Mouse (Mus musculus) layer of hippocampus, adult 8-10 months (tissue): ENCODE data around the gene Fryl. TPM values are rescaled to one million over a fixed set of nuclear protein-coding genes. Genes with fewer than 3 reads are reported as not detected.

ENCODE experiments used
- DNase-seq, 2 experiments: peaks; one replicate each; pipeline ENCODE4 v3.0.0; 2022; ENCODE audit warnings: low spot score in 2 of 2
- total RNA-seq, 4 experiments: library from RNA; stranded (reverse); gene quantifications; 2 replicates each; pipeline ENCODE4 v1.2.4; 2022

Fryl gene
- total RNA-seq, 4 experiments from 2014 or later = 72.2 to 96.1 (median 73.9) TPM

DNA sequence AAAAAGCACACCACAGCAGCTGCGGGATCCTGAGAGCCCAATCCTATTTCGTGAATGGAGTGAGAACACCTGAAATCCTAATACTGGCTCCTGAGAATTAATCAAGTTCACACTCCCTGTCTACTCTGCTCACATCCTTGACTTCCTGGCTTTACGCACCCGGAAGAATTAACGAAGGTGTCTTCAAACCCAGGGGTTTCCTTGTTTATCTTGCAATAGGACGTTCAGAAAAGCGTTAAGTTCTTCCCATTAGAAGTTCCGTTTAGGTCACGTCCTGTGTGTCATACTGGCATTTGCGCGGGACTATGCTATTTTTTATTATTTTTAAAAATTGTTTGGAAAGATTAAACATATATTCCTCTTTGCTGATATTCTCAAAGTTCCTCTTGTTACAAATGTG lies 677 bp upstream of the Fryl start:
- no peak for DNase-seq

DNA sequence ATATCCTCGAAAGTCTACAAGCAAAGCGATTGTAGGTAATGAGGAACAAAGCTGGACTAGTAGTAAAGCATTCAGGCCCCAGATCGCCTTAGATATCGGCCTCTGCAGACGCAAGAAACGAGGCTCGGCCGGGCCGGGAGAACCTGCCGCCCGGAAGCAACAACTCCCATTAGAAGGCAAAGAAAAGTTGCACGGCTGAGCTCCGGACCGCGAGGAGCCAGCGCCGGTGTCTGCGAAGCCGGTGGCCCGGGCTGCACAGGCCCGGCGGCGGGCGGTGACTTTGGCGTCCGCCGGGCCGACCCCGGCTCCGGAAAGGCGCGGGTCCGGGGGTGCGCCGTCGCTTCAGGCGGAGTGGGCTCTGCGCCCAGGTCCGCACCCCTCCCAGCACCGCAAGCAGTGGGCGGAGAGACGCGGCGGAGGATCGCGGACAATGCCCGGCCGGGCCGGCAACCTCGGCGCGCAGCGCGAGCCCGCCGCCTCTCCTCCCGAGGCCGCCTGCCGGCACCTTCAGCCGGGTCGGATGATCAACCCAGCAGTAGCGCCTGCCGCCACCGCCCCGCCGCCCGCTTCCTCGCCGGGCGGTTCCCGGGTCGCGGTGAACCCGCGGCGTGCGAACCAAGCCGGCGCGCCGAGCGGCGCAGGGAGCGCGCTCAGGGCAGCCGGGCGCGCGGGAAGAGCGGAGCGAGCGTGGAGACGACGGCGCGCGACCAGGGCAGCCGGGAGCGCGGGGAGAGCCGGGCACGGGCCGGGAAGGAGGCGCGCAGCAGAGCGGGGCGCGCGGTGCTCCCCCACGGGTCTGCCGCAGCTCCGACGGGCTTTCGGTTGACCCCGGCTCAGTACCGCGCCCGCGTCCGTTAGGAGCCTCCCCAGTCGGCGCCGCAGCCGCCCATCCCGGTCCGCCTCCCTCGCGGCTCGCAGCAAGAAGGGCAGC lies 833 bp downstream of the Fryl start:
- DNase-seq = peak in 1 of 2 experiments; percentile 40

DNA sequence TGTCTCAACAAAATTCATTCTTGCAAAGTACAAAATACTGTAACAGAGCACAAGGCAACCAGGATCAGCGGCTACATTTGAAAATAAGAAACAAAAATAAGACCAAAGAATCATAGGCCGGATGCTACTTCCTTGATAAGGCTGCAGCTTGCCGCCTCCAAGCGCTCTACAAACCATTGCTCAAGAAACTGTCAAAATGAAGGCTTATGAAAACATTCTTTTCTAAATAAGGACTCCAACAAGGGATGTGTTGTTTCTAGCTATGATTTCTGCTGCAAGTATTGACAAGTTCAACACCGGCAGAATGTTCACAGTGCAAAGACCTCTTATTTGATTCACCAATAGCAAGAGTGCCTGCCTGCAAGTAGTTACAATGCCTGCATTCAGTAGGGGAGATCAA lies 1.8 kb downstream of the Fryl start:
- DNase-seq = no peak

DNA sequence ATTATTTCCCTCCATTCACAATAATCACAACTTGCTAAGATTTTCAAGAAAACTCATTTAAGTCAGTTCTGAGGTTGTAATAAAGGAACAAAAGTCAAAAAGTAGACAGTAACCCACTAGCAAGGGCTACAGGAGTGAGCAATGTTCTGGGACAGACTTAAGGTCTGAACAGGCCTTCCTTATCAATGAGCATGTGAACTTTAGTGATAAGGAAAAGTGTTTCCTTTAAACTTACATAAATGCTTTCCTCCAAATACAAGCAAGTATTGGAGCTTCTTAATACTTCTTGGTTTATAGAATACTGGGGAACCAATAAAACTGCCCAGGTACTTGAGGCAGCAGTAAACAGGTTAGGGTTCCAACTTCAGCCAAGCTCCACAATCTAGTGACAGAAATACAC lies 3.7 kb downstream of the Fryl start:
- no peak for DNase-seq

DNA sequence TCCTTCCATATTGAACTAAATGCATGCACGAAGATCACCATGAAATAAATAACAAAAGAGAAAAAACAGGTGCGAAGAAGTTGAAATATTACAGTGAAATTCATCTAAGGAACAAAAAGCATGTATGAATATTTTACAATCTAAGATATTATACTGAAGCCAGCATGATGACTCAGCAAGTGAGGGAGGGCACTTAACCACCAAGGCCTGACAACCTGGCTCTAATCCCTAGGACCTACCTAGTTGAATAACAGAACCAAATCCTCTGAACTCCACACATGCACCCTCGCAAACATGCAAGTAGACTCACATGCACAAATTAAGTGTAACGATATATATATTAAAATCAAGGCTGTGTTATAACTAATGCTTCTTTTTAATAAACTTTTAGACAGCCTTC lies 7.1 kb downstream of the Fryl start:
- no peak for DNase-seq

DNA sequence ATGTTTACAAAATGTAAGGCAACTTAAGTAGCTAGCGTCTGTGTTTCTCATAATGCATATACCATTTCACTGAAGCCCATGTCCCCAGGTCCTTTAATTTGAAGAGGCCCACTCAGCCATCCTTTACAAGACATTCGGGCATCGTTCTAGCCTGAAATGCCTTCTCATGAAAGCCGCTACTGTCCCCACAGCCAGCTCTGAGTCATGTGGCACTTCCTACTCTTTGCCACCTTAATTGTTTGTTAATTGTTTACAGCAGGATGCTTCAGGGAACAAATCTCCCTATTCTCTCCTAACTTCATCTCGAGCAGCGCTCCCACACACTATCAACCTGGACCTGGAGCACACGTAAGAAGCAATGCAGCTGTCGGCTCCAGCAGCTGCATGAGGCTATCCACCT lies 8.2 kb downstream of the Fryl start:
- no peak for DNase-seq

DNA sequence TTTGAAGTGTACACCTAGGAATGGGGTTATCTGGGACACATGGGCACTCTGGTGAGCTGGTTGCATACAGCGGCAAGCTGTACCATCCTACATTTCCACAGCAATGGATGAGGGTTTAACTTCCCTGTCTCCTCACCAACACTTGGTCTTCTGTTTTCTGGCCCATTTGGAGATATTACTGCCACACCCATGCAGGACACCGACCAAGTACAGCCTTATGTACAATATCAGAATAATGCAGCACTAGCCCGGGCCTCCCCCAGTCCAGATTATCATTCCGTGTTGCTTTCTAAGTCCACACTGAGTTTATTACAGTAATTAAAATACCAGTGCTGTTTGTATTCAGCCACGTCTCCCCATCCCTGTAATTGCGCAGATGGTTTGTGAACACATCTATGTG lies 10.0 kb downstream of the Fryl start:
- DNase-seq = no peak

DNA sequence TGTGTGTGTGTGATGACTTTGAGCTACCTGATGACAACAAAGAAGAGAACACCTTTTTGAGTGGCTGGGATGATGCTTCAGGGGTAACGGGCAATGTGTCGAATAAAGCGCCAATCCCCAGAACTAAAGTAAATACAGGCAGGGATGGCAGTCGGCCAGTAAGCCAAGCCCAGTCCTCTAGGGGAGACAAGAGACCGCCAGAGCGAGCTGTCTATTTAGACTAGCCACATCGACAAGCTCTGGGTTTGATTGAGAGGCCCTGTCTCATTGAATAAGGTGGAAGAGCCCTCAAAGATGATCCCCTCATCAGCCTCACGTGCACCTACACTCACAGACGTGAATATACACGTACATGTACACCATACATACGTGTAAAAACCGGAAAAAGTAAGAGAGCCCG lies 12.0 kb downstream of the Fryl start:
- DNase-seq = no peak

DNA sequence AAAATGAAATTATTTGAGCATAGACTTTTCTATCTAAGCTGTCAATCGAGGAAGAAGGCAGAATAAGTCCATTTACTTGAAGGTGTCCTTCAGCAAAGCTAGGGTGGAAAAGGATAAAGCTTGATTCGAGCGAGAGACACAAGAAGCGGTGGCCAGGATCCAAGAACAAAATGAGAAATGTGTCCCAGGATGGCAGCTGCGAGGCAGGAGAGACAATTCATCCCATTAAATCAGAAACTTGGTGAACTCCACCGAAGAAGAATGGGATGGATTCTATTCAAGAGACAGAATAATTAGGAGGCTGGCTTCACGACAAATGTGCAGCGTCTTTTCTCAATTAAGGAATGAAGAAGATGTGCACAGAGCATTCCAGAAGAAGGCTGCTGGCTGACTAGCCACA lies 14.5 kb downstream of the Fryl start:
- DNase-seq = no peak

DNA sequence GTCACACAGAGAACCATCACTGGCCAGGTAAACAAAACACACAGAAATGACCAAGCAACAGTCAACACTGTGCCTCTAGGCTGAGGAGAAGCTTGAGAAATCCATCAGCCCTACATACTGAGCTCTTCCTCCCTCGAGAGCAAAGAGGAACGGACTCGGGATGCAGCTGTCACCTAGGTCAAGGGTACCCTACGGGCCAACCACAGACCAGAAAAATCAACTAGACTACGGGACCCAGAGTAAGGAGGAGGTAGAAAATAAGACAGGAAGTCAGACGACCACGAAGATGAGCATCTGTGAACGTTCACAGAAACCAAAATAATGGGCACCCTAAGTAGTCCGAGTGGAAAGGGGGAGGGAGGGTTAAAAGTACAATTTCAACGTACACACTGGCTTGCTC lies 15.1 kb downstream of the Fryl start:
- DNase-seq = no peak

DNA sequence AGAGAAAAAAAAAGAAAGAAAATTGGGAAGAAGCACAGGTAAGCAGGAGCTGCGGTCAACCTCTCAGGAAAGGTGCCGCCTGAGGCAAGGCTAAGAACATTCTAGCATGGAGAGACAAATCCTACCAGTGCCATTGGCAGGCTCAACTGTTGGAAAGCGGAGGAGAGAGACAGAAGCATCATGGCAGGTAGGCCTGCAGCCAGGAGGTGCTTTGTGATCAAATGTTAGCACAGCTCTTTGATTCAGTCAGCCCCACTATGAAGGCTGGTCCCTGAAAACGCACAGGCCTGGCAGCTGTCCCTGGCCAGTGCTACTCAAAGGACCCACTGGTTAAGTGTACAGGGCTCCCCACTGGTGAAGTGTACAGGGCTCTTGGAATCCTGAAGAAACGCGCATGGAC lies 16.0 kb downstream of the Fryl start:
- no peak for DNase-seq

DNA sequence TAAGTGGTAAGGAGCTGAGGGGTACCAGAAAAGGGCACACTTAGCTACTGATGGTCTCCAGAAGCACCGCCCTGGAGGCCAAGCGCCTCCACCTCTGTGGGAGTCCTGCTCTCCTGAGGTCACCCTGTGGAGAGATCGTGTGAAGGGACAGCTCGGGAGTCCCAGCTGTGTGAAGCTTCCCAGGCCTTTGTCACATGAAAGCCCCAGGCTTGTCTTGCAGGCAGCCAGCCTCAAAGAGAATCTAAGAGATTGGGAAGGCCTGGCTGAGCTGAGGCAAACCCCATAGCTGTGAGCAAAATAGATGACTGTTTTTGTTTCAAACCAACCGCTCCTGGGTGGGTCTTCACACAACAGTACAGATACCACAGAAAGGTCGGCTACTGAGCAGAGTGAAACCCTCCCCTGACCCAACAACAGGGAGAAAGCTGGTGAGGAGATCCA lies 19.5 kb downstream of the Fryl start:
- no peak for DNase-seq

DNA sequence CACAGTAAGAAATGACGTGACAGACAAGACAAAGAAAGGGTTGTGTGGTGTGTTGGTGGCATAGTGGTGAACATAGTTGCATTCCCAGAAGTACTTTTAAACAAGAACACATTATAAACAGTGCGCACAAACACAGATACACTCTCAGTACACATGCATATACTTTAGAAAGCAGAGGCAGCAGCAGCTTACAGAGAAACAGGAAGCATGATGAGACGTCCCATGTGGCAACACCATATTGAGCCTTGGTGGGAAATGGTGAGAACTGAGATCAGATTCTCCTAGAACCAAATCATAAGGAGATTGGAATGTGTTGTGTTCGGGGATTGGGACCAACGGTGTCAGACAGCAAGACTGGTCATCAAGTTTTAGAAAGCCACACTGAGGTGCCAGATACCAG lies 21.2 kb downstream of the Fryl start:
- no peak for DNase-seq

DNA sequence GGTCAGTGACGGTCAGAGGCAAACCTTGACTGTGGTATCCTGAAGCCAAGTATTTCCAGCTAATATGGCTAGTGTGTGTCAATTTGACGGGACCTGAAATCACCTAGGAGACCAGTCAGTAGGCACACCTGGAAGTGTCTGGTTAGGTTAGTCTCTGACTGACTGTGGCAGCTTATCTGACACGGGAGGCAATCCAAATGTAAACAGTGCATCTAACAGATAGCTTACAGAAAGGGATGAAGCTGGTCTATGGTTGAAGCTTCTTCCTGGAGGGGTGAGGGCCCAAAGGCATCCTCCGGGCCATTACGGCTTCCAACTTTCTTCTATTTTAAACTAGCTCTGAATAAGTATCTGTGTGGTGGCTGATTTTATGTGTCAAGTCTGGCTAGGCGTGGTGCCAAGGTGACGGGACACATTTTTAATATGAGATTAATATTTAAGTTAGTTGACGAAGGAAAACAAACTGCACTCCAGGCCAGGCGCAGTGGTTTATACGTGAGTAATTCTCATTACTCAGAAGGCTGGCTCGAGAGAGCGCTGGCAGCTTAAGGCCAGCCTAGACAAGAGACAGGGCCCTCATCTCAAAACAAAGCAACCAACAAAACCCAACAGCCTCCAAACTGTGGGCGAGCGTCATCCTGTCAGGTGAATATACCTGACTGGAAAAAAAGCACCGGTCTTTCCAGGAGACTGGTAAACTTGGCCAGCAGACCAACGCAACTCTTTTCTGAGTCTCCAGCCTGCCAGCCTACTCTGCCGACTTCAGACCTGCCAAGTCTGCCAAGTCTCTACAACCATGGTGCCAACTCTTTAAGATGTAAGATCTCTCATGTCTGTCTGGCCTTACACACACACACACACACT lies 23.2 kb downstream of the Fryl start:
- DNase-seq = no peak

DNA sequence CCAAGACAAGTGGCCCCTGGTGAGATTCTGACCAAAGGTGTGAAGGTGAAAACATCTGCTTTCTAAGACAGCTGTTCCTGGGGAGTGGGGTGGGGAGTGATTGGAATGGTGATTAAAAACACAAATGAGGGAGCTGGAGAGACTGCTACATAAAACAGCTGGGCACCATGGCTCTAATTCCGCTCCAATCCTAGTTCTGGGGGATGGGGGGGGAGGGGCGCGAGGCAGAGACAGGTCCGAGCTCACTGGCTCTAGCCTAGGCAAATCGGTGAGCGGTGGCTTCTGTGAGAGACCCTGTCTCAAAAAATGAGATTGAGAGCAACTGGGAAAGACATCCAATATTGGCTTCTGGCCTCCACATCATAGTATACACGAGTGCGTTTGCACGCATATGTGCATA lies 24.2 kb downstream of the Fryl start:
- no peak for DNase-seq

DNA sequence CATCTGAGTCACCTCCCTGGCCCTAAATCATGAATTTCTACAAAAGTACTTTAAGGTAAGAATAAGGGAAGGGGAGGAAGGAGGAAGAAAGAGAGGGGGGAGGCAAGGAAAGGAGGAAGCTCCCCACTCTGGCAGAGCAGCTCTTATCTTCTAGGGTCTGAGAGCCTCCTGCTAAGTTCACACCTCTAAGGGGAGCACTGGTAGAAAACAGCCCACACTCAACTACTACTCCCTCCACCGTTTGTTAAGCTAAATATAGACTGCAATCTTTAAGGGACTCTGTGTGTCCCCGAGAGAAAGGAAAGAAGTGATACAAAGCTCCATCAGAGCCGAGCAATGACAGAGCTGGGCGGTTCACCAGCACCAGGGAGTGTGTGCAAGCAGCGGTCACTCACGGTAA lies 24.6 kb downstream of the Fryl start:
- DNase-seq = no peak

DNA sequence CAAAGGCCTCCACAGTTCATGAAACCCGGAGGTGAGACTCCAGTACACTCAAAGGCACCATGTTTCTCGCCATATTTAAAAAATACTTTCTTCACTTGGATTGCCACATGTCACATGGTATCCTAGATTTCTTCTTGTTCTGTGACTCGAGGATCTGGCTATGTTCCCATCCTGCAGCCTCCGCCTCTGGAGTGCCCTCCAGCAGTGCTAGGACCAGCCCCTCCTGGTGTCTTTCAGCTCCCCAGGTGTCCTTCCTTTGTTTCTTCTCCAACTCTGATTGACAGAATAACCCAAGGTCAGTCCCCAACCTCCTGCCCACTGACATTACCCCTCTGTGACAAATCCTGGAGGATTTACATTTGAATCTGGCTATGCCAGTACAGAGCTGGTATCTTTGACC lies 26.2 kb downstream of the Fryl start:
- DNase-seq = no peak

DNA sequence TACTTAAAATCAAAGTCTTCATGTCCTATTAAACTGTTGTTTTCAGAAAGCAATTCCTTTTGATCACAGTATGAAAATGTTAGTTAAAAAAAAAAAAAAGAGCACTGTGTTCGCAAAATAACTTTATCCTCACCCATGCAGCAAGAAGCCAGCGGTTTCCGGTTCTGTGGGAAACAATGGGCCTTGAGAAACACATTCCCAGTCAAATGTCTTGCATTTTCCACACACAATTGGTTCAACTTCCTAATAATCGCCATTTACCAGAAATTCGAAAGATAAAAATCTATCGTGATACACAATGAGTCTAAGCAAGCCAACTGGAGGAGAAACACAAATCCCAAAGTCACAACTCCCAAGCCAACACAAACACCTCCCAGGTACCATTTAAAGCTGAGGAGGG lies 27.0 kb downstream of the Fryl start:
- DNase-seq = no peak

DNA sequence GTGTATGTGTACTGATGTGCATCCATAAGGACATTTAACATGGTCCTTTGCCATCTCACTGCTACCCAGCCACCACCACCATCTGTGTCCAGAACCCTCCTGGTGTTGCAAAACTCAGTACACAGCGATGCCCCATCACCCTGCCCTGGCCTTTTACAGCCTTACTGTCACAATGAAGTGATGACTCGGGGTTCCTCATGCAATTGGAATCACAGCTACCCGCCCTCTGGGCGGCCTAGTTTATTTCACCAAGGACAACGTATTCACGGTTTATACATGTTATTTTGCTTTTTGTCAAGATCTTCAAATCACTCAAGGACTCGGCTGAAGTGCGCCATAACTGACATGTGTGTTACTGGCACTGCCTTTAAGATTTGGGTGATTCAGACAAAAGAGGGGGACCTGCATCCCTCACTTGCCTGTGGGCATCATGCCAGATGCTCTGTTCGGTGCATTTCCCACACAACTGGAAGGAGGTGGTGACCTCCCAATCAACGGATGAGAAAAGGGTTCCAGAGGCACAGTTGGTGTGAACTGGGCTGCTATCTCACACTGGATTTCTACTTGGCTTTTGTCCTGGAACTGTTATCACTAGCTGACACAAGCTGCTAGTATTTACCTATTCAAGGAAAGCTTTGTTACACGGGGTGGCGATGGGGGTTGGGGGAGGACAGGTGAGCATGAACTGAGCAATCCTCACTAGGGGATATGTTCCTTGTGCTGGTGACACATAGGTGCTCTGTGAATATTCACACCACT lies 27.9 kb downstream of the Fryl start:
- no peak for DNase-seq

DNA sequence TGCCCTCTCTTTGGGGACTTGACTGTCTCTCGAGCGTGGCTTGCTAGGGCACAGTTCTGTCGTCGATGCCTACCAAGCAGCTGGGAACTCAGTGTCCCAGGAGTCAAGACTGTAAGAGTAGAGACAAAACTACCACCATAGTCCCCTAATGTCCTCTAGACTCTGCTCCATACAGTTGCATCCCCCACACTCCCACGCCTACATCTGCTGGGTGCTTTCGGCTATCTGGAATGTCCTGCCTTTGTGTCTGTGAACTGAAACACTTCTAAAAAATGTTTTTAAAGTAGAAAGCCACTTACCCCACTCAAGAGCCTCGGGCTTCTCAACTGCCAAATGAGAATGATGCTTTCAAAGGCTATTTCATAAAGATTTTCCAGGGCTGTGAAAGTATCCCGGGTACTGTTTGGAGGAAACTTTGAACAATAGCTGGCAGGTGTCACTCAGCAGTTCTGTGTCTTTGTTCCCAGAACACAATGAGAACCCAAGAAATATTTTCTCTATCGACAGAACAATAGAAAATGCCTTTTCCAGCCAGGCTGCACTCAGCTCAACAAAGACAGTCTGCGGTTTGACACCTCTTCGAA lies 28.8 kb downstream of the Fryl start:
- no peak for DNase-seq

DNA sequence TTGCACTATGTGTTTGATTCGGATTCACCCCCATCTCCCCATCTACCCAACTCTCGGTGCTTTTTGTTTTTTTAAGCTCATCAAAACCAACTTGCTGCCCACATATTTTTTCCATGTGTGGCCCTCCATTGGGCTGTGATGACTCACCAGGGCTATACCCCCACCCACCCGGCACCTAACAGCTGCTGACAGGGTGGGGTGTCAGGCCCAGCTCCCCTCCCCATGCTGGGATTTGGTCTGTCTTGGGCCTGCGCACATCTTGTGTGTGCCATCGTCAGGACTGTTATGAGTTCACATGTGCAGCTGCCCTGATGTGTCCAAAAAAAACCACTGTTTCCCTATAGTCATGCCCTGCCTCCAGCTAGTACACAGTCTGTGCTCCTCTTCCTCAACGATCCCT lies 33.4 kb downstream of the Fryl start:
- no peak for DNase-seq
